Mouse (Mus musculus) heart, postnatal 0 days (tissue): ENCODE data around the gene Tgfbr3. TPM values are rescaled to one million over a fixed set of nuclear protein-coding genes. Genes with fewer than 3 reads are reported as not detected.
A peak's percentile ranks its signal among the peaks of the same experiment; 100 is the strongest.
"Not testable (repeated sequence)": the region's sequence is repeated elsewhere in the genome, so short reads cannot be mapped to it uniquely, and the experiment has no call there.

Source experiments
- ATAC-seq: fragments of 200-750 bp; cut with Nextera tagmentation; 2 replicates; pipeline ENCODE4 v1.8.0; 2017; ENCODE audit warnings: low read depth, moderate number of reproducible peaks, moderate library complexity; ENCODE audit not compliant: insufficient read depth
- DNase-seq: peaks from one replicate; pipeline ENCODE4 v3.0.0-alpha.2; 2016; ENCODE audit warnings: low spot score
- H3K27ac ChIP-seq: fragments of 300-500 bp; sonication (generic); 2 replicates; pipeline ENCODE4 v1.5.1; 2014; ENCODE audit warnings: low read depth, mild to moderate bottlenecking
- H3K27me3 ChIP-seq: fragments of 300-500 bp; sonication (generic); 2 replicates; pipeline ENCODE4 v1.6.1; 2014; ENCODE audit warnings: low read length, mixed read lengths; ENCODE audit not compliant: control insufficient read depth, insufficient read depth
- H3K36me3 ChIP-seq: fragments of 300-500 bp; sonication (generic); replicated peaks from 2 replicates; pipeline ENCODE4 v1.6.1; 2014; ENCODE audit warnings: low read length, mixed read lengths; ENCODE audit not compliant: control insufficient read depth, insufficient read depth
- H3K4me1 ChIP-seq: fragments of 300-500 bp; sonication (generic); 2 replicates; pipeline ENCODE4 v1.6.1; 2014; ENCODE audit warnings: antibody characterized with exemption; ENCODE audit not compliant: control insufficient read depth, insufficient read depth
- H3K4me2 ChIP-seq: fragments of 300-500 bp; sonication (generic); 2 replicates; pipeline ENCODE4 v1.6.1; 2014; ENCODE audit warnings: low read depth, mild to moderate bottlenecking, low read length, moderate library complexity
- H3K4me3 ChIP-seq: fragments of 300-500 bp; sonication (generic); 2 replicates; pipeline ENCODE4 v1.5.1; 2014; ENCODE audit warnings: low read depth, low read length
- H3K9ac ChIP-seq: fragments of 300-500 bp; sonication (generic); replicated peaks from 2 replicates; pipeline ENCODE4 v1.6.1; 2014; ENCODE audit warnings: low read depth, low read length, mixed read lengths
- H3K9me3 ChIP-seq: fragments of 300-500 bp; sonication (generic); replicated peaks from 2 replicates; pipeline ENCODE4 v1.6.1; 2016; ENCODE audit warnings: low read length; ENCODE audit not compliant: control insufficient read depth
- CTCF ChIP-seq: IDR thresholded peaks from 2 replicates; pipeline ENCODE4 v1.5.1; 2016; ENCODE audit warnings: antibody characterized with exemption, control low read depth, low read depth
- EP300 ChIP-seq: IDR thresholded peaks from 2 replicates; pipeline ENCODE4 v1.6.1; 2016; ENCODE audit warnings: antibody characterized with exemption, low read depth
- WGBS: fragments of 180-500 bp; shearing (Covaris S2); extraction: QIAGEN DNeasy Blood & Tissue Kit; methylation state at CpG from one replicate; pipeline ENCODE4 v1.1.7; 2014; 5-methylcytosine and 5-hydroxymethylcytosine counted together
- polyA plus RNA-seq: library from polyadenylated mRNA; unstranded; fragments of >200 nt; fragmentation: Nextera tagmentation; extraction: Ambion mirVana; gene quantifications from 2 replicates; pipeline ENCODE4 v1.2.1, GENCODE M21; 2015
- total RNA-seq: library from RNA; depleted of rRNA; stranded (reverse); fragments of >200 nt; gene quantifications from 2 replicates; pipeline ENCODE4 v1.2.3, GENCODE M21; 2014; ENCODE audit warnings: low replicate concordance

Gene Tgfbr3
- total and polyA plus RNA-seq, 2 experiments from 2014 or later: 11.8 to 60.6 TPM

DNA sequence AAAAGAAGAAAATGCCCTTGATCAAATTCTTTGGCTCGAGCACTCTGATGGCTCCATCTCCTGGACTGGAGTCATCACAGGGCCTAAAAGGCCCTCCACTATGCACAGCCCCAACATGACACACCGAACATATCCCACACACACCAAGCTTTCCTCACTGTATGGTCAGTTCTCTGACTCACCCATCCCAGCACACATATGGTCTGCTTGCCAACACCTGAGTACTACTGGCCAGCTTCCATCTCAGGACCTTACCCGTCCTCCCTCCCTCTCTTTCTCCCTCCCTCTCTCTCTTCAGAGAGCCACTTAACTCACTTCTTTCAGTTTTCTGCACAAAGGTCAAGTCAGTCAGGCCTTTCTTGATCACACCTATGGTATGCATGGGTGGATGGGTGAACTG lies 36.0 kb downstream of the Tgfbr3 start:
- no peak for DNase-seq
- H3K27me3 ChIP-seq: no peaks in the 10 kb centered on the region
- 68% methylated on average over 3 of the region's 3 CpGs for WGBS

DNA sequence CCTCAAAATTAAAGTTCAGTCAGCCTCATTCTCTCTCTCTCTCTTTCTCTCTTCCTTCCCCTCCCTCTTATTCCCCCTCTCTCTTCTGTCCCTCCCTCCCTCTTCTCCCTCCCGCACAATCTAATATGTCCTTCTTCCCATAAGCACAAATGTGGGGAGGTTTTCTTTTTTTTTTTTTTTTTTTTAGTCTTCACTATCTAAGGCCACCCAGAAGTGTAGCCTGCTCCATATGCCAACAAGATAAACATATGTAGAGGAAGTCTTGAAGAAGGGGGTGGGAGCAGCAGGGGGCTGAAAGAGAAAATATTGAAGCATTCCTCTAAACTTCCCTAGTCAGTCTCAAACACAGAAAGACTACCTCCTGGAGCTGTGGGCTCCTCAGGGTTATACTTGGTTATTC lies 37.0 kb downstream of the Tgfbr3 start:
- H3K27me3 ChIP-seq: no peaks in the 10 kb centered on the region
- TF ChIP-seq EP300 (no peak), CTCF (no peak)
- no peak overlapping the region for H3K4me2 ChIP-seq
- no peak overlapping the region for H3K4me3 ChIP-seq
- peak overlapping the region; percentile 77 for H3K27ac ChIP-seq
- ATAC-seq (0 out of 2 replicates have a peak, but pooled peaks have one; percentile 28), DNase-seq (no peak)
- H3K9me3 ChIP-seq: no peaks in the 10 kb centered on the region
- H3K9ac ChIP-seq: no peak overlapping the region
- no peaks in the 10 kb centered on the region for H3K36me3 ChIP-seq
- H3K4me1 ChIP-seq: peaks cover 15% of the 10 kb centered on the region
- 15% methylated on average over 1 of the region's 1 CpGs for WGBS

More for the DNA sequence above, 36.0 kb downstream of the Tgfbr3 start:
- Histone ChIP-seq H3K4me1 (peaks cover 15% of the 10 kb centered on the region), H3K4me2 (no peak overlapping the region), H3K9ac (no peak overlapping the region), H3K27ac (no peak overlapping the region), H3K9me3 (no peaks in the 10 kb centered on the region), H3K36me3 (no peaks in the 10 kb centered on the region), H3K4me3 (no peak overlapping the region)
- ATAC-seq: 0 out of 2 replicates have a peak, but pooled peaks have one; percentile 11
- TF ChIP-seq EP300 (no peak), CTCF (no peak)

DNA sequence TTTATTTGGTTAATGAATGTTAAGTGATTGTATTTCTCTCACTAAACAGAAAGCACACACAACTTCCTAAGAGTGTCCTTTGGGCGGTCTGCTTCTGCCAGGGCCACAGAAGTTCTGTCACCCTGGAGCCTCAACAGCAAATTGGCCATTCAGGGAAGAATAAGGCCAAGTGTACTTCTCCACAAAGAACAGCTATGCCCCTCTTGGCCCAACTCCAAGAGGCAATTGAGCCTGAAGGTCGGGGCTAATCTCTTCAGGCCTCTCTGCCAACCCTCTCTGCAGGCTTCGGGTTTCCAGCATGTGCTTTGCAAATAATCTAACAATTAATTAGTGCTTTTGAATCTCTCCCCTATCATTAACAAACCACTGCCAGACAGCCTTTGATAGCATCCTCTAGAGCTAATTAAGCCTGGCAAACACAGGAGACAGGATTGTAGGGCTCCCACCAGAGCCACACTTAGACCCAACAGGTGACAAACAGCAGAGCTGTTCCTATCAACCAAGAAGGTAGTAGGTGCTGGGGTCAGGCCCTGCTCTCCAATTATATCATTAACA lies 37.6 kb downstream of the Tgfbr3 start:
- 10% methylated on average over 3 of the region's 3 CpGs for WGBS
- ATAC-seq (peak; percentile 79), DNase-seq (peak; percentile 80)
- Histone ChIP-seq H3K27ac (peak overlapping the region; percentile 77), H3K4me1 (peaks cover 15% of the 10 kb centered on the region), H3K27me3 (no peaks in the 10 kb centered on the region), H3K36me3 (no peaks in the 10 kb centered on the region), H3K9ac (no peak overlapping the region), H3K4me3 (no peak overlapping the region), H3K9me3 (no peaks in the 10 kb centered on the region), H3K4me2 (no peak overlapping the region)
- TF ChIP-seq CTCF (no peak), EP300 (peak; percentile 63; the same call in 1 of the 2 replicates)

DNA sequence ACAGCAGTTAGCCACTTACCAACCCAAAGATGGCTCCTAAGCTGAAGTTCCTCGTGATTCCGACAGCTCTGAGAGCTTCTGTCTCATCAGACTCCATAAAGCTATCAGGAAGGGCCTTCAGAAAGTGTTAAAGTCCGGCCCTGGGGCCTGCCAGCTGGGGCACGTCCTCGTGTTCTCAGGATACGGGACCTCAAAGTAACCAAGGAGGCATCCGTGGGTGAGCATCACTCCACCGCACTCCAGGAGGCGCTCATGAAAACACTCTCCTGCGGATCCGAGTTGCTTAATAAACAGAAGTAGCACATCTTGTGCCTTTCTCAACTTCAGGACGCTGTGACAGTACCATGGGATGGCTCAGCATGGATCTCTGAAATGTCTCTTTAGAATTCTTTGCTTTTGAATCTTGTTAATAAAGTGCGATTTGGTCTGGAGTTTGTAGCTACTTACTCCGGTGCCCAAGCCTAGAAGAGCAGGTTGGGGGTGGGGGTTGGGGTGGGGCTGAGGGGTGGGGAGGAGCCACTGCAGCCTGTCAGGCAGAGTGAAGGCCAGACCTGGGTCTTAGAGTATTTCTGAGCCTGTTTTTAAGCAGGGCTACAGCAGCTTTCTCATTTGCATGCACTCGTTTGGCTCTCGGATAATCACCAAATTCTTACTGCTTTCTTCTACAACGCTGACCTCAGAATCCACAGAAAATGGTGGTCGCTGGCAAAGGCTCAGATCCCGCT lies 38.7 kb downstream of the Tgfbr3 start:
- WGBS: 33% methylated on average over 19 of the region's 19 CpGs
- Histone ChIP-seq H3K9ac (0 out of 2 replicates have a peak overlapping the region, but pooled peaks have one; percentile 3), H3K4me2 (peak overlapping the region; percentile 14), H3K36me3 (no peaks in the 10 kb centered on the region), H3K27me3 (no peaks in the 10 kb centered on the region), H3K9me3 (no peaks in the 10 kb centered on the region), H3K4me1 (peaks cover 15% of the 10 kb centered on the region), H3K4me3 (no peak overlapping the region; the same call in 1 of the 2 replicates), H3K27ac (peak overlapping the region; percentile 77)
- ATAC-seq (peak; percentile 58), DNase-seq (no peak)
- no peak; the same call in 1 of the 2 replicates for TF ChIP-seq CTCF
- TF ChIP-seq EP300: no peak

DNA sequence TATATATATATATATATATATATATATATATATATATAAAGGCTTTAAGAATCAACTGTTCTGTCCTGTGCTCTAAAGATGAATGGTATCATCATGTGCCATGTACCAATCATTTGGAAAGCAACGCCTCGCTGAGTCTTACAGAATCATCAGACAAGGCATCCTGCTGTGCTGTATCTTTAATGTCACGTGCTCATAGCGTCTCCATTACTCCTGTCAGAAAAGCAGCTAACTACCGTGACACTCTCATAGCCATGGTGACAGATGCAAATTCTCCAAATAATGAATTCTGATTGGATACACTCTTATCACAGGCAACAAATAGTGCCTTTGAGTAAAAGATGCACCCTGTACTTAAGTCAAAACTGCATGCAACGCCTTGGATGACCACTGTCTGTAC lies 40.7 kb downstream of the Tgfbr3 start:
- Histone ChIP-seq H3K27me3 (no peaks in the 10 kb centered on the region), H3K4me2 (no peak overlapping the region), H3K27ac (no peak overlapping the region), H3K9me3 (no peaks in the 10 kb centered on the region), H3K4me3 (no peak overlapping the region), H3K36me3 (no peaks in the 10 kb centered on the region), H3K9ac (no peak overlapping the region), H3K4me1 (peaks cover 17% of the 10 kb centered on the region)
- 87% methylated on average over 6 of the region's 6 CpGs for WGBS
- no peak for TF ChIP-seq EP300
- TF ChIP-seq CTCF: no peak
- ATAC-seq (no peak), DNase-seq (no peak)

DNA sequence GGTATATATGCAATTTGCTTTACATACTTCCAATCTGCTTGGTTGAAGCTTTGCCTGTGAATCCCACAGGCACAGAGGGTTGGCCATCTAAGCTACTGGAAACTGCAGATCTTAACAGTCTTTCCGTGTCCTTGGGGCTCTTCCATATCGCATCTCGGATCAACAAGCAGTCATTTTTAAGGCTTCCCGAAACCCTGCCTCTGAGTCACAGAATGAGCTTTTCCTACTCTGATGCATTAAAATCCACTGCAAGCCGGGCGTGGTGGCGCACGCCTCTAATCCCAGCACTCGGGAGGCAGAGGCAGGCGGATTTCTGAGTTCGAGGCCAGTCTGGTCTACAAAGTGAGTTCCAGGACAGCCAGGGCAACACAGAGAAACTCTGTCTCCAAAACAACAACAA lies 41.1 kb downstream of the Tgfbr3 start:
- not testable (repeated sequence) for H3K9me3 ChIP-seq, H3K9ac ChIP-seq, H3K4me3 ChIP-seq, ATAC-seq, H3K27ac ChIP-seq, DNase-seq, H3K4me2 ChIP-seq, H3K36me3 ChIP-seq, H3K27me3 ChIP-seq
- WGBS: 98% methylated on average over 11 of the region's 11 CpGs
- H3K4me1 ChIP-seq: peaks cover 20% of the 10 kb centered on the region
